Mouse (Mus musculus) c-Kit-positive CD71-positive TER-119-negative erythroid progenitor cells, embryonic 14.5 days (primary cell): Measurements from ENCODE around the gene Slc4a1.

ENCODE experiments used
- DNase-seq: peaks from one replicate; pipeline ENCODE4 v3.0.0-alpha.2; 2013; ENCODE audit warnings: low read depth

Gene Slc4a1

GRCm38 (mm10) chr11:102350416-102350815, 15.6 kb downstream of the Slc4a1 start:
- DNase-seq: no peak

DNA sequence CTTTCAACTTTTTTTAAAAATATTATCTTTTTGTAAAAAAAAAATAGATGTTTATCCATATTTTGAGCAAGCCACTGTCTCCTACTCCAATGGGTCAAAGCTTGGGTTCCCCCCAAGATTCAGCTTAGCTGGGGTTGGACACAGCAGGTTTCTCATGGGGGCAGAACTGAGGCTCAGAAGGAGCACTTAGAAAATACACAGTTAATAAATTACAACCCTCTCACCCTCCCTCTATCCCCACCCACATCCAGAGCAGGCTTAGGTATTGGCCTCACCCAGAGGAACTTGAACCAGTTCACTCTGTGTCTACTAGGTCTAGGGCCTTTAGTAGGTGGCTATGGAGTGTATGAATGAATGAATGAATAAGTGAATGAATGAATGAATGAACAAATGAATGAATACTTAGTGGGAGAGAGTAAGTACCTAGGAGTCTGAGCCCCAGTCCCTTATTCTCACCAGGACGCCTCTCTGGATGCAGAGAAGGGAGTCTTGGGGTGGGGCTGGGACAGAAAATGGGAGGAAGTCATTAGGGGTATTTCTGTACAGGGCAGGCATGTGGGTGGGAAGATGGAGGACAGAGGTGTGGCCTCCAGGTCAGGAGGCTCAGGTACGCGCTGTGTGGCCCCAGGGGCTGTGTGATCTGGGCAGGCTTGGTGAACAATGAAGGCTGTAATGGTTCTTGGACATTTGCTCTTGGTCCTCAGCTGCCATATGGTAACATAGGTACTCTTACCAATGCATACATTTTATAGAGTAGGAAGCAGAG, 16.6 kb downstream of the Slc4a1 start:
- no peak for DNase-seq

GRCm38 (mm10) chr11:102348771-102349170, 17.2 kb downstream of the Slc4a1 start:
- no peak for DNase-seq

DNA sequence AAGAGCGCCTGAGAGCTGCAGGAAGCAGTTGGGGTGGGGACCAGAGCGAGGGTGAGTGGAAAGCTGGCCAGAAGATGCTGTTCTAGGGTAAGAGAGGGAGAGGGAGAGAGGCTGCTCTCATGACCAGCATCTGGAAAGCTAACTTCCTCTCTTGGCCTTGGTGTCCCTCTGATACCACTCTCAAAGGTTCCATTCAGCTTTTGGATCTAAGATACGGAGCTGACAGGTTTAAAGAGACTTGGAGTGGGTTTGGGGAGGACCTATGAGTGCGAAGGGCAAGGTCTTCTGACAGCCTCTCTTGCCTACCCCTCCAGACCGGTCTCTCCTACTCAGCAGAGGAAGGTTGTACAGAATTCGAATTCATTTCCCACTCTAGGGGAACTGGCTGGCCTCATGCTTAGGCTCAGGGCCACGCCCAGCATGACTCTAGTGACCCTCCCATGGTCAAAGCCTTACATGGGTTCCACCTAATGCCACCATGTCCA, 17.9 kb downstream of the Slc4a1 start:
- no peak for DNase-seq

DNA sequence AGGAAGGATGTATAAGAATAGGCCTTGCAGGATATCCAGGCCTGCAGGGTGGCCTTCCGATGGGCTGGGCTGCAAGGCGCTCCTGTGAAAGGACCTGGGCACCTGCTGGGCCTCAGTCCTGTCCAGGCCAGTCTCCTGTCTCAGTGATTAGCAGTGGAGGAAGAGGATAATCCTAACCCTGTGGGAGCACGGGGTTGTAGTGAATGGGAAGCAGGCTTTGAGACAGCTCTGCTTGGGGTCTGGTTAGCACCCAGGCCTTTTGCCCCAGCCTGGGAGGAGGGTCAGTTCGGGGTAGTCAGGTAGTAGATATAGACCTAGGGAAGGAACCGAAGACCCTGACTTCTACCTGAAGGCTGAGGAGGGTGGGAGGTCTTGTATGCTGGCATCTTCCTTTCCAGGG, 18.3 kb downstream of the Slc4a1 start:
- DNase-seq: no peak

GRCm38 (mm10) chr11:102346926-102347325, 19.1 kb downstream of the Slc4a1 start:
- no peak for DNase-seq

- DNase-seq: no peak
These were observed 21.5 kb downstream of the Slc4a1 start for GRCm38 (mm10) chr11:102344458-102344857.

GRCm38 (mm10) chr11:102342742-102343141, 23.3 kb downstream of the Slc4a1 start:
- no peak for DNase-seq

- DNase-seq: no peak
These were observed 24.9 kb downstream of the Slc4a1 start for GRCm38 (mm10) chr11:102341101-102341500.

- DNase-seq: no peak
These were observed 26.4 kb downstream of the Slc4a1 start for GRCm38 (mm10) chr11:102339624-102340023.

DNA sequence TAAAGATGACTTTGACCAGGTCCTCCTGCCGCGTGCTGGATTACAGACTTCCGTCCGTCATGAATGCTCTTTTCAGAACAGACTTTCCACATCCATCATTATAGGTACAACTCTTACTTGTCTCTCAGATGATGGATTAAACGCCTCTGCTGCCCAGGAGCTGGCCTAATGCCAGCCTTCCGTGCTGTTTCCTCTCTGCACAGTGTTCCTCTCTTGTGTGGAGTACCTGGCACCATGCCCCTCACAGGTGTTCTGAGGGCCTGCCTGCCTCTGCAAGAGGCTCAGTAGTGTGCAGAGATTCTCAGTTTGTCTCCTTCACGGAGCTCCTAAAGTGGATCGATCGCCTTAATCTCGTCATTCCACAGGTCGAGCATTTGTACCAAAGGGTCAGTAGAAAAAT, 26.8 kb downstream of the Slc4a1 start:
- no peak for DNase-seq

- DNase-seq: no peak
These were observed 27.4 kb downstream of the Slc4a1 start for GRCm38 (mm10) chr11:102338561-102338960.

- no peak for DNase-seq
These were observed 28.1 kb downstream of the Slc4a1 start for GRCm38 (mm10) chr11:102337921-102338320.

DNA sequence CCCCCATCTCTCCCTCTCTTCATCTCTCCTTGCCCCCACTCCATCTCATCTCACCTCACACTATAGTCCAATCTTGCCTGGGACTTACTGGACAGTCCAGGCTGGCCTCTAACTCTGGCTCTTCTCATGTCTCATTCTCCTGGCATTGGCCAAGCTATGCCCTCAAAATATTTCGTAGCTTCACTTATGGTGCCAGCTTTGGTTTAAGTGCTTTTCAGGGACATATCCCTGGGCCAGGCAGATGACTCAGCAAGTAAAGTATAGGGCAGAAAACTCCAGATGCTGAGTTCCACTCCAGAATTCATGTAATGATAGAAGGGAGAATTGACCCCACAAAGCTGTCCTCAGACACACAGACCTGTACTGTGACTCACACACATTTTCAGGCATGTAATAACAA, 29.8 kb downstream of the Slc4a1 start:
- no peak for DNase-seq

- DNase-seq: no peak
These were observed 30.9 kb downstream of the Slc4a1 start for GRCm38 (mm10) chr11:102334973-102335700.

GRCm38 (mm10) chr11:102334010-102334409, 32.0 kb downstream of the Slc4a1 start:
- DNase-seq: no peak

DNA sequence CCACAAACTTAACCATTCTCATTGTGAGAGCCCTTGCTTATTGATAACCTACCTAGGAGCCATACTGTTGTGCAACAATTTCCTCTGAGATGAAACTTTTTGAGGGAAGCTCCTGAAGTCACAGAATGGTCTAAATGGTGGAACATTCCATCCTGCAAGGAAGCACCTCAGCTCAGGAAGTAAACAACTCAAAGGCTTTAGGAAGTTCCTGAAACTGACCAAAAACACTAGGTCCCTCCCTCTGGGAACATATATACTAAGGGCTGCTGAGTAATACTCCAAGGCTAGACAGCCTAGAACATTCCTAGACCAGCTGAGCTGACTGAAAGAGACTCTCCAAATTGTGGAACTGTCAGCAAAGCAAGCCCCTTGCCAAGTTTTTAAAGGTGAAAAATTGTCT, 32.9 kb downstream of the Slc4a1 start:
- DNase-seq: no peak

- DNase-seq: no peak
These were observed 34.2 kb downstream of the Slc4a1 start for GRCm38 (mm10) chr11:102331806-102332205.

DNA sequence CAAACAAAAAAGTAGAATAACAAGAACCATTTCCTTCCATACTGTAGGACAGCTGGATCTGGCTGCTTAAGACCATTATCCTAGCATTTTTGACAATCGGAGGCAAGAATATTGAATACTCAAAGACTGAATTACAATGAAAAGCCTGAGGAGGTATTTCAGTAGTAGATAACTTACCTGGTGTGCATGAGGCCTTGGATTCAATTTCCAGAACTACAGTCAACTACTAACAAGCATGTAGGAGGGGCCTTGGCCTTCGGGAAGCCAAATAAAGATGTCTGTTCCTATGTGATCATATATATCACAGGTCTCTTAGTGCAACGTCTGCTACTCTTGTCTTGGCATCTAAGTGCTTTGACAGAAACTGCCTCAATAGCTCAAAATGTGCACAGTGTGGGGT, 36.0 kb downstream of the Slc4a1 start:
- no peak for DNase-seq

- no peak for DNase-seq
These were observed 36.5 kb downstream of the Slc4a1 start for GRCm38 (mm10) chr11:102329518-102329917.

GRCm38 (mm10) chr11:102327839-102328238, 38.2 kb downstream of the Slc4a1 start:
- DNase-seq: no peak

DNA sequence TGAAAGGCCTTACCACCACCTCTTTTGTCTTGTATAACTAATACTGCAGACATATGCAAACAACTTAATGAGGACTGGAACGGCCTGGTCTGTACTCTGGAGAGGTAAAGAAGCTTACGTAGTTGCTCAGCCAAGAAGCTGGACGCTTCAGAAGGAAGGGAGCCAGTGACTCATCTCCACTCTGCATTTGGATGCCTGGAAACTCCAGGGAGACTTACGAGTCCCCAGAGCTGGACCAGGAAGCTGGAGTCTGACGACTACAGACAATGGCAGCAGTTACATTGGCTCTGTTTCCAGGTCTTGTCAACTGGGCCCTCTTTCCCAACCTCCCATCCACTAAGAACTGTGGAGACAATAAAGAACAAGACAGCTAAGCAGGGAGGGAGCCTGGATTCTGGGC, 38.8 kb downstream of the Slc4a1 start:
- no peak for DNase-seq

- no peak for DNase-seq
These were observed 42.5 kb downstream of the Slc4a1 start for GRCm38 (mm10) chr11:102323516-102323915.
